Mouse (Mus musculus): ENCODE data around the gene Ugt2a1. TPM values are rescaled to one million over a fixed set of nuclear protein-coding genes. Genes with fewer than 3 reads are reported as not detected.
"Not testable (repeated sequence)": the region's sequence is repeated elsewhere in the genome, so short reads cannot be mapped to it uniquely, and the experiment has no call there.

Gene Ugt2a1
- polyA plus RNA-seq, 1 experiment from 2014 or later = not detected

- no peak overlapping the region for H3K9ac ChIP-seq (replicated peaks)
- H3K4me1 ChIP-seq = no peaks in the 10 kb centered on the region
- no peak overlapping the region for H3K4me3 ChIP-seq (replicated peaks)
- no peaks in the 10 kb centered on the region for H3K36me3 ChIP-seq
- no peak for ATAC-seq (ENCODE audit: low FRiP score)
- no peaks in the 10 kb centered on the region for H3K27me3 ChIP-seq (replicated peaks)
- no peak overlapping the region for H3K27ac ChIP-seq (replicated peaks)
- H3K9me3 ChIP-seq (replicated peaks) = no peaks in the 10 kb centered on the region
- no peak overlapping the region for H3K4me2 ChIP-seq
These were observed 33.0 kb downstream of the Ugt2a1 start for GRCm38 (mm10) chr5:87457701-87458100.

GRCm38 (mm10) chr5:87456216-87456850, 34.3 kb downstream of the Ugt2a1 start:
- WGBS = 86% methylated on average over 3 of the region's 3 CpGs
- no peak for ATAC-seq (ENCODE audit: low FRiP score)
- H3K27ac ChIP-seq (replicated peaks) = no peak overlapping the region
- H3K36me3 ChIP-seq = no peaks in the 10 kb centered on the region
- no peak overlapping the region for H3K4me3 ChIP-seq (replicated peaks)
- H3K4me1 ChIP-seq = no peaks in the 10 kb centered on the region
- H3K4me2 ChIP-seq = no peak overlapping the region
- H3K9me3 ChIP-seq (replicated peaks) = no peaks in the 10 kb centered on the region
- no peaks in the 10 kb centered on the region for H3K27me3 ChIP-seq (replicated peaks)
- H3K9ac ChIP-seq (replicated peaks) = no peak overlapping the region

GRCm38 (mm10) chr5:87455519-87455918, 35.2 kb downstream of the Ugt2a1 start:
- no peak for ATAC-seq (ENCODE audit: low FRiP score)
- no peaks in the 10 kb centered on the region for H3K9me3 ChIP-seq (replicated peaks)

DNA sequence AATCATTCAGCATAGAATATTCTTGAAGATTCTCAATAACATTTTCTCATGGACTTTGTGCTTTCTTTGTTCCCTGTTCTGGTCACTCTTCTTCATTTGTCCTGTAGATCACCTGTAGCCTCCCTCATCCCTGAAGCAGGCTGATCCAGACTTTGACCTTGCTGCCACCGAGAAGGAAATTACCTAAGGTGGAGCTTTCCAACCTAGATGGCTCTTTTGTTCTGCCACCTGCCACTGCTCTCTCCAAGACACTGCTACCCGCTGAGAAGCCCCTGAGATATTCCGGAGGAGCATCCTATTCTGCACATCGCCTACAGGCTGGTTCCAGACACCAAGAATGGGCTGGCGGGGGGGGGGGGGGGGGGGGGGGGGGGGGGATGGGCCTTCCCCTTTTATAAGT, 38.2 kb downstream of the Ugt2a1 start:
- not testable (repeated sequence) for H3K4me3 ChIP-seq (replicated peaks); H3K4me2 ChIP-seq; H3K4me1 ChIP-seq; H3K27me3 ChIP-seq (replicated peaks); ATAC-seq (ENCODE audit: low FRiP score); H3K36me3 ChIP-seq; H3K9ac ChIP-seq (replicated peaks); H3K9me3 ChIP-seq (replicated peaks); H3K27ac ChIP-seq (replicated peaks)
- 68% methylated on average over 4 of the region's 5 CpGs for WGBS

More at GRCm38 (mm10) chr5:87455519-87455918, 35.2 kb downstream of the Ugt2a1 start:
- Histone ChIP-seq H3K4me1 (no peaks in the 10 kb centered on the region), H3K9ac (replicated peaks) (no peak overlapping the region), H3K27me3 (replicated peaks) (no peaks in the 10 kb centered on the region), H3K27ac (replicated peaks) (no peak overlapping the region), H3K4me2 (no peak overlapping the region), H3K36me3 (no peaks in the 10 kb centered on the region), H3K4me3 (replicated peaks) (no peak overlapping the region)

GRCm38 (mm10) chr5:87436264-87436663, 54.4 kb downstream of the Ugt2a1 start:
- ATAC-seq (ENCODE audit: low FRiP score) = no peak
- Histone ChIP-seq H3K36me3 (no peaks in the 10 kb centered on the region), H3K4me1 (no peaks in the 10 kb centered on the region), H3K27ac (replicated peaks) (no peak overlapping the region), H3K9ac (replicated peaks) (no peak overlapping the region), H3K27me3 (replicated peaks) (no peaks in the 10 kb centered on the region), H3K4me2 (no peak overlapping the region), H3K9me3 (replicated peaks) (no peaks in the 10 kb centered on the region), H3K4me3 (replicated peaks) (no peak overlapping the region)
- WGBS = 54% methylated on average over 3 of the region's 3 CpGs

- Histone ChIP-seq H3K4me1 (no peaks in the 10 kb centered on the region), H3K9ac (replicated peaks) (no peak overlapping the region), H3K27ac (replicated peaks) (no peak overlapping the region), H3K9me3 (replicated peaks) (no peaks in the 10 kb centered on the region), H3K4me3 (replicated peaks) (no peak overlapping the region), H3K27me3 (replicated peaks) (no peaks in the 10 kb centered on the region), H3K36me3 (no peaks in the 10 kb centered on the region), H3K4me2 (no peak overlapping the region)
- WGBS = 87% methylated on average over 3 of the region's 3 CpGs
- ATAC-seq (ENCODE audit: low FRiP score) = no peak
These were observed 65.0 kb downstream of the Ugt2a1 start for GRCm38 (mm10) chr5:87425676-87426075.

DNA sequence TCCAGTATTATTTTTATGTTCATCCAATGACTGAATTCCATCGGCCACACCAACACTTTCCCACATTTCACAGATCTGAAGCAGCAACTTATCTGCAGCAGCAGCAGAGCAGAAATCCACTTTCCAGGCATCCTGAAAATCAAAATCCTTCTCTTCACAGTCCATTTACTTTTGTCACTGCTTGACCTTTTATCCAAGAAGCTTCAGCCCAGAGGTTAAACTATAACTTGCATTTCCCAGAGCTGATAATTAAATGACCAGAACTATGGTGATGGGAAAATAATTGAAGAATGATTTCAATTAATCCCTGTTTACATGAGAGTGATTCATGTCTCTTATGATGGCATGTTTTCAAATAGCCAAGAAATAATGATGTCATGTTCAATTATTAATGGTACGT, 66.6 kb downstream of the Ugt2a1 start, which contains the start of gene Ugt2b38:
Gene Ugt2b38 (minus strand): TSS at position 163 of the 400 bp plus-strand sequence.
- H3K36me3 ChIP-seq; H3K27ac ChIP-seq (replicated peaks); ATAC-seq (ENCODE audit: low FRiP score); H3K4me2 ChIP-seq; H3K9ac ChIP-seq (replicated peaks); H3K27me3 ChIP-seq (replicated peaks); H3K4me1 ChIP-seq; H3K9me3 ChIP-seq (replicated peaks); H3K4me3 ChIP-seq (replicated peaks): not testable (repeated sequence)
- WGBS = 91% methylated on average over 1 of the region's 2 CpGs

Other genes with a start within 250 kb of the Ugt2a1 start
- gene Ugt2b37, start 236.1 kb downstream of the Ugt2a1 start, polyA plus RNA-seq (2015; fragmentation: Nextera tagmentation; extraction: Ambion mirVana) = not detected in 2 replicates
- not detected in 2 replicates for gene Ugt2a3, start 153.7 kb downstream of the Ugt2a1 start, polyA plus RNA-seq (2015; fragmentation: Nextera tagmentation; extraction: Ambion mirVana)
- gene Ugt2b38, start 66.7 kb downstream of the Ugt2a1 start, polyA plus RNA-seq (2015; fragmentation: Nextera tagmentation; extraction: Ambion mirVana) = not detected in 2 replicates
- not detected in 2 replicates for gene Ugt2a2, start 8.6 kb downstream of the Ugt2a1 start, polyA plus RNA-seq (2015; fragmentation: Nextera tagmentation; extraction: Ambion mirVana)
- gene Gm43638, start 4.1 kb downstream of the Ugt2a1 start, polyA plus RNA-seq (2015; fragmentation: Nextera tagmentation; extraction: Ambion mirVana) = not detected in 2 replicates
- 0.45 TPM in 1 of 2 replicates, not detected in the other for gene Sult1b1, start 47.3 kb upstream of the Ugt2a1 start, polyA plus RNA-seq (2015; fragmentation: Nextera tagmentation; extraction: Ambion mirVana)
- 1.5 TPM in 1 of 2 replicates, not detected in the other for gene Sult1d1, start 78.2 kb upstream of the Ugt2a1 start, polyA plus RNA-seq (2015; fragmentation: Nextera tagmentation; extraction: Ambion mirVana)
- not detected in 2 replicates for gene Sult1e1, start 100.7 kb upstream of the Ugt2a1 start, polyA plus RNA-seq (2015; fragmentation: Nextera tagmentation; extraction: Ambion mirVana)
- gene Csn1s1, start 175.3 kb upstream of the Ugt2a1 start, polyA plus RNA-seq (2015; fragmentation: Nextera tagmentation; extraction: Ambion mirVana) = not detected in 2 replicates
- gene Csn2, start 208.8 kb upstream of the Ugt2a1 start, polyA plus RNA-seq (2015; fragmentation: Nextera tagmentation; extraction: Ambion mirVana) = not detected in 2 replicates

All from neural tube, embryonic 15.5 days (tissue).